Mouse (Mus musculus) neural tube, embryonic 13.5 days (tissue): Measurements from ENCODE around the gene C1rb. TPM values are rescaled to one million over a fixed set of nuclear protein-coding genes. Genes with fewer than 3 reads are reported as not detected.
"Not testable (repeated sequence)": the region's sequence is repeated elsewhere in the genome, so short reads cannot be mapped to it uniquely, and the experiment has no call there.

Experiments
- ATAC-seq: fragments of 200-750 bp; cut with Nextera tagmentation; 2 replicates; pipeline ENCODE4 v1.8.0; 2017; ENCODE audit warnings: low read depth, mild to moderate bottlenecking, moderate TSS enrichment, moderate library complexity
- H3K27ac ChIP-seq: fragments of 300-500 bp; sonication (generic); replicated peaks from 2 replicates; pipeline ENCODE4 v1.5.1; 2015; ENCODE audit warnings: moderate library complexity, mild to moderate bottlenecking, inconsistent platforms
- H3K27me3 ChIP-seq: fragments of 300-500 bp; sonication (generic); 2 replicates; pipeline ENCODE4 v1.6.1; 2015; ENCODE audit warnings: mild to moderate bottlenecking, inconsistent platforms
- H3K36me3 ChIP-seq: fragments of 300-500 bp; sonication (generic); 2 replicates; pipeline ENCODE4 v1.6.1; 2015; ENCODE audit warnings: mild to moderate bottlenecking, inconsistent platforms
- H3K4me1 ChIP-seq: fragments of 300-500 bp; sonication (generic); replicated peaks from 2 replicates; pipeline ENCODE4 v1.6.1; 2015; ENCODE audit warnings: inconsistent platforms
- H3K4me2 ChIP-seq: fragments of 300-500 bp; sonication (generic); 2 replicates; pipeline ENCODE4 v1.6.1; 2015; ENCODE audit warnings: inconsistent platforms, mild to moderate bottlenecking, moderate library complexity
- H3K4me3 ChIP-seq: fragments of 300-500 bp; sonication (generic); 2 replicates; pipeline ENCODE4 v1.5.1; 2015; ENCODE audit warnings: mild to moderate bottlenecking, inconsistent platforms
- H3K9ac ChIP-seq: fragments of 300-500 bp; sonication (generic); 2 replicates; pipeline ENCODE4 v1.6.1; 2015; ENCODE audit warnings: moderate library complexity, mild to moderate bottlenecking, inconsistent platforms
- H3K9me3 ChIP-seq: fragments of 300-500 bp; sonication (generic); 2 replicates; pipeline ENCODE4 v1.6.1; 2016; ENCODE audit warnings: inconsistent platforms
- WGBS: fragments of 180-500 bp; shearing (Covaris S2); methylation state at CpG from one replicate; pipeline ENCODE4 v1.1.7; 2015; 5-methylcytosine and 5-hydroxymethylcytosine counted together
- polyA plus RNA-seq: library from polyadenylated mRNA; unstranded; fragments of >200 nt; fragmentation: Nextera tagmentation; extraction: Ambion mirVana; gene quantifications from 2 replicates; pipeline ENCODE4 v1.2.1, GENCODE M21; 2015

Gene C1rb
- not detected in 2 replicates for polyA plus RNA-seq

- 4% methylated on average over 8 of the region's 8 CpGs for WGBS
- Histone ChIP-seq H3K4me1 (no peaks in the 10 kb centered on the region), H3K9ac (no peak within 1 kb of the TSS), H3K4me2 (no peak within 1 kb of the TSS), H3K4me3 (no peak within 1 kb of the TSS), H3K36me3 (no peaks in the 10 kb centered on the region), H3K27ac (no peak within 1 kb of the TSS), H3K9me3 (no peaks in the 10 kb centered on the region), H3K27me3 (no peaks in the 10 kb centered on the region)
- ATAC-seq: 0 out of 2 replicates have a peak, but pooled peaks have one; percentile 40
These were observed at the start of gene C1rb for GRCm38 (mm10) chr6:124570026-124570425. C1rb (plus strand) TSS chr6:124570294.

GRCm38 (mm10) chr6:124522082-124522481 lies 48.0 kb upstream of the C1rb start:
- not testable (repeated sequence) for H3K9ac ChIP-seq, ATAC-seq, H3K4me3 ChIP-seq, H3K4me2 ChIP-seq, H3K27me3 ChIP-seq, H3K4me1 ChIP-seq, H3K36me3 ChIP-seq, H3K27ac ChIP-seq, H3K9me3 ChIP-seq
- WGBS: 86% methylated on average over 7 of the region's 7 CpGs

- Histone ChIP-seq H3K36me3 (no peaks in the 10 kb centered on the region), H3K4me1 (no peaks in the 10 kb centered on the region), H3K9me3 (no peaks in the 10 kb centered on the region), H3K27ac (no peak overlapping the region), H3K4me3 (no peak overlapping the region), H3K9ac (no peak overlapping the region), H3K4me2 (no peak overlapping the region), H3K27me3 (no peaks in the 10 kb centered on the region)
- WGBS: 85% methylated on average over 3 of the region's 3 CpGs
- no peak for ATAC-seq
These were observed 42.2 kb upstream of the C1rb start for GRCm38 (mm10) chr6:124527881-124528280.

- 89% methylated on average over 8 of the region's 8 CpGs for WGBS
- Histone ChIP-seq H3K9me3 (no peaks in the 10 kb centered on the region), H3K4me2 (no peak overlapping the region), H3K27me3 (no peaks in the 10 kb centered on the region), H3K9ac (no peak overlapping the region), H3K27ac (no peak overlapping the region), H3K4me1 (no peaks in the 10 kb centered on the region), H3K36me3 (no peaks in the 10 kb centered on the region), H3K4me3 (no peak overlapping the region)
- ATAC-seq: no peak
These were observed 39.0 kb upstream of the C1rb start for GRCm38 (mm10) chr6:124531077-124531476.

- H3K4me1 ChIP-seq, H3K9ac ChIP-seq, H3K36me3 ChIP-seq, H3K4me2 ChIP-seq, H3K27me3 ChIP-seq, ATAC-seq, H3K9me3 ChIP-seq, H3K27ac ChIP-seq, H3K4me3 ChIP-seq: not testable (repeated sequence)
- WGBS: 84% methylated on average over 8 of the region's 8 CpGs
These were observed 33.8 kb upstream of the C1rb start for GRCm38 (mm10) chr6:124536125-124536829.

- not testable (repeated sequence) for H3K27me3 ChIP-seq, H3K36me3 ChIP-seq, H3K9me3 ChIP-seq, ATAC-seq, H3K4me2 ChIP-seq, H3K9ac ChIP-seq, H3K4me1 ChIP-seq, H3K4me3 ChIP-seq, H3K27ac ChIP-seq
- WGBS: 77% methylated on average over 2 of the region's 2 CpGs
These were observed 28.9 kb upstream of the C1rb start for GRCm38 (mm10) chr6:124541176-124541575.

- H3K9me3 ChIP-seq, H3K27ac ChIP-seq, H3K4me3 ChIP-seq, H3K4me1 ChIP-seq, H3K27me3 ChIP-seq, ATAC-seq, H3K9ac ChIP-seq, H3K4me2 ChIP-seq, H3K36me3 ChIP-seq: not testable (repeated sequence)
- WGBS: 8% methylated on average over 1 of the region's 1 CpGs
These were observed 27.8 kb upstream of the C1rb start, which contains the start of gene C1s1 for GRCm38 (mm10) chr6:124542284-124542683. C1s1 (minus strand) TSS chr6:124542359.

GRCm38 (mm10) chr6:124544466-124544865 lies 25.6 kb upstream of the C1rb start:
- no peaks in the 10 kb centered on the region for H3K36me3 ChIP-seq
- H3K9me3 ChIP-seq: peaks cover 5% of the 10 kb centered on the region
- no peak overlapping the region for H3K4me3 ChIP-seq
- no peak overlapping the region for H3K27ac ChIP-seq
- H3K27me3 ChIP-seq: no peaks in the 10 kb centered on the region
- H3K4me2 ChIP-seq: no peak overlapping the region
- no peak overlapping the region for H3K9ac ChIP-seq
- no peak for ATAC-seq
- no peaks in the 10 kb centered on the region for H3K4me1 ChIP-seq
- WGBS: 85% methylated on average over 6 of the region's 6 CpGs

GRCm38 (mm10) chr6:124545425-124545824 lies 24.7 kb upstream of the C1rb start:
- Histone ChIP-seq H3K9ac (no peak overlapping the region), H3K27me3 (no peaks in the 10 kb centered on the region), H3K4me3 (no peak overlapping the region), H3K36me3 (no peaks in the 10 kb centered on the region), H3K9me3 (peaks cover 9% of the 10 kb centered on the region), H3K27ac (no peak overlapping the region), H3K4me2 (no peak overlapping the region), H3K4me1 (no peaks in the 10 kb centered on the region)
- no peak for ATAC-seq
- WGBS: 78% methylated on average over 2 of the region's 2 CpGs

- H3K36me3 ChIP-seq, ATAC-seq, H3K4me1 ChIP-seq, H3K4me3 ChIP-seq, H3K4me2 ChIP-seq, H3K27me3 ChIP-seq, H3K9ac ChIP-seq, H3K27ac ChIP-seq: not testable (repeated sequence)
- H3K9me3 ChIP-seq: peaks cover 14% of the 10 kb centered on the region
- WGBS: 87% methylated on average over 3 of the region's 3 CpGs
These were observed 22.1 kb upstream of the C1rb start for GRCm38 (mm10) chr6:124547979-124548378.

- H3K4me1 ChIP-seq: no peaks in the 10 kb centered on the region
- no peak overlapping the region for H3K27ac ChIP-seq
- no peaks in the 10 kb centered on the region for H3K36me3 ChIP-seq
- no peaks in the 10 kb centered on the region for H3K27me3 ChIP-seq
- peaks cover 14% of the 10 kb centered on the region for H3K9me3 ChIP-seq
- no peak overlapping the region for H3K9ac ChIP-seq
- no peak overlapping the region for H3K4me3 ChIP-seq
- H3K4me2 ChIP-seq: no peak overlapping the region
- no peak for ATAC-seq
- 86% methylated on average over 3 of the region's 3 CpGs for WGBS
These were observed 21.0 kb upstream of the C1rb start for GRCm38 (mm10) chr6:124549023-124549550.

- Histone ChIP-seq H3K9me3 (peaks cover 14% of the 10 kb centered on the region), H3K4me3 (no peak overlapping the region), H3K4me1 (no peaks in the 10 kb centered on the region), H3K27ac (no peak overlapping the region), H3K36me3 (no peaks in the 10 kb centered on the region), H3K9ac (no peak overlapping the region), H3K27me3 (no peaks in the 10 kb centered on the region), H3K4me2 (no peak overlapping the region)
- no peak for ATAC-seq
- WGBS: 75% methylated on average over 22 of the region's 22 CpGs
These were observed 17.3 kb upstream of the C1rb start for GRCm38 (mm10) chr6:124552766-124553165.

GRCm38 (mm10) chr6:124555956-124556355 lies 14.1 kb upstream of the C1rb start:
- H3K4me1 ChIP-seq: not testable (repeated sequence)

More at GRCm38 (mm10) chr6:124555956-124556355, 14.1 kb upstream of the C1rb start:
- not testable (repeated sequence) for H3K36me3 ChIP-seq, H3K9ac ChIP-seq, H3K27ac ChIP-seq, H3K9me3 ChIP-seq, H3K4me3 ChIP-seq, ATAC-seq, H3K27me3 ChIP-seq, H3K4me2 ChIP-seq
- WGBS: 74% methylated on average over 2 of the region's 2 CpGs
